Mouse (Mus musculus) myocyte (in vitro differentiated cells): ENCODE results near the gene Wnt10b. TPM values are rescaled to one million over a fixed set of nuclear protein-coding genes. Genes with fewer than 3 reads are reported as not detected.

ENCODE experiments used
- H3K27me3 ChIP-seq: one replicate; pipeline ENCODE4 v1.6.1; 2011; ENCODE audit not compliant: control insufficient read depth, insufficient read depth, insufficient read length
- H3K36me3 ChIP-seq: one replicate; pipeline ENCODE4 v1.6.1; 2011; ENCODE audit not compliant: control insufficient read depth, insufficient read depth
- H3K4me2 ChIP-seq: one replicate; pipeline ENCODE4 v1.6.1; 2011; ENCODE audit warnings: low read depth, control low read depth
- H3K4me3 ChIP-seq: one replicate; pipeline ENCODE4 v1.5.1; 2011; ENCODE audit warnings: mild to moderate bottlenecking, control low read depth, moderate library complexity
- H3K79me2 ChIP-seq: one replicate; pipeline ENCODE4 v1.6.1; 2011; ENCODE audit not compliant: control insufficient read depth, insufficient read depth
- H3ac ChIP-seq: one replicate; pipeline ENCODE4 v1.6.1; 2011; ENCODE audit not compliant: control insufficient read depth, insufficient read length
- CEBPB ChIP-seq: IDR thresholded peaks from 2 replicates; pipeline ENCODE4 v1.6.1; 2011; ENCODE audit warnings: mild to moderate bottlenecking, moderate library complexity; ENCODE audit not compliant: poor library complexity, insufficient read depth, severe bottlenecking
- E2F4 ChIP-seq: IDR thresholded peaks from one replicate; pipeline ENCODE4 v1.6.1; 2011; ENCODE audit warnings: mild to moderate bottlenecking, control low read depth, moderate library complexity; ENCODE audit not compliant: insufficient read depth
- MAX ChIP-seq: IDR thresholded peaks from one replicate; pipeline ENCODE4 v1.6.1; 2011; ENCODE audit warnings: low read depth, mild to moderate bottlenecking, control low read depth
- MYOD1 ChIP-seq, 3 experiments: IDR thresholded peaks; one replicate each; pipeline ENCODE4 v1.6.1; 2011; ENCODE audit warnings: control low read depth in 2 of 3, low read depth in 2 of 3, mild to moderate bottlenecking in 2 of 3, moderate library complexity in 1 of 3; ENCODE audit not compliant: insufficient read length in 2 of 3, control insufficient read depth in 1 of 3
- MYOG ChIP-seq, 3 experiments: IDR thresholded peaks; one replicate each; pipeline ENCODE4 v1.6.1; 2011; ENCODE audit warnings: control low read depth in 2 of 3, low read depth in 2 of 3, mild to moderate bottlenecking in 2 of 3; ENCODE audit not compliant: insufficient read length in 2 of 3, control insufficient read depth in 1 of 3, insufficient read depth in 1 of 3
- POLR2A ChIP-seq: IDR thresholded peaks from one replicate; pipeline ENCODE4 v1.6.1; 2011; ENCODE audit warnings: low read depth, mild to moderate bottlenecking, control low read depth, moderate library complexity; ENCODE audit not compliant: insufficient read length
- POLR2AphosphoS2 ChIP-seq: IDR thresholded peaks from one replicate; pipeline ENCODE4 v1.6.1; 2011; ENCODE audit warnings: low read depth, control low read depth; ENCODE audit not compliant: insufficient read length
- REST ChIP-seq: IDR thresholded peaks from one replicate; pipeline ENCODE4 v1.6.1; 2011; ENCODE audit warnings: mild to moderate bottlenecking, control low read depth, moderate library complexity; ENCODE audit not compliant: insufficient read depth, insufficient read length
- SRF ChIP-seq: IDR thresholded peaks from one replicate; pipeline ENCODE4 v1.6.1; 2011; ENCODE audit warnings: low read depth; ENCODE audit not compliant: control insufficient read depth, insufficient read length
- TCF12 ChIP-seq: IDR thresholded peaks from one replicate; pipeline ENCODE4 v1.6.1; 2011; ENCODE audit warnings: mild to moderate bottlenecking, control low read depth; ENCODE audit not compliant: poor library complexity, insufficient read depth, severe bottlenecking
- TCF3 ChIP-seq: IDR thresholded peaks from one replicate; pipeline ENCODE4 v1.6.1; 2011; ENCODE audit warnings: low read depth, control low read depth; ENCODE audit not compliant: insufficient read length
- USF1 ChIP-seq: IDR thresholded peaks from one replicate; pipeline ENCODE4 v1.6.1; 2011; ENCODE audit warnings: low read depth, mild to moderate bottlenecking, control low read depth, moderate library complexity
- polyA plus RNA-seq: library from polyadenylated mRNA; unstranded; fragments of >200 nt; fragmentation: generic; extraction: Trizol; gene quantifications from one replicate; pipeline ENCODE4 v1.2.1, GENCODE M21; 2012; ENCODE audit warnings: missing spikeins

Wnt10b gene
- polyA plus RNA-seq, 1 experiment, result 3.3 TPM

DNA sequence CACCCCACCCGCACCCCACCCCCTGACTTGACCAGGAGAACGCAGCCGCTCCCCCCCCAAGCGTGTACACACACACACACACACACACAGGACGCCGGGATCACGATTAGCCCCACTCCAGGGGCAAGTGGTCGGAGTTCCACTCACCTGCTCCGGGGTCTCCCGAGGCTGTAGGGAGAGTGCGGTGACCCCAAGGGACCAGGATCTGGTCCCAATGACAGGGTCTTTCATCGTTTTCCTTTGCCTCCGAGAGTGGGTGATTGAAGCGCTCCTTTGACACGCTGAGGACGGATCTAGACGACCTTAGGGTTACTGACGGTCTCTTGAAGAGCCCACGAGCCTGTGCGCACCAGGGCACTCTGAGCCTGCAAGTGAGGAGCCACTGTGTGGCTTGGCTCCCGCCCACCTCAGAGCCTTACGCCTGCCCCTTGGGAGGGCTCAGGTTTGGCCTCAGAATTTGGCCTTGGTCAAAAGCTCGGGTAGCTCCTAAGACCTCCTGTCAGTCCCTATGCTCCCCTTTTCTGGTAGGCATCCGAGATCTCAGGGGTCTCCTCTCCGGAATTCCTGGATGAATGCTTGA, 331 bp upstream of the Wnt10b start:
- Histone ChIP-seq H3K79me2 (no peaks in the 10 kb centered on the region), H3K36me3 (no peaks in the 10 kb centered on the region), H3K4me3 (peak overlapping the region; percentile 33), H3ac (no peak overlapping the region), H3K27me3 (no peaks in the 10 kb centered on the region), H3K4me2 (peak overlapping the region; percentile 93)
- TF ChIP-seq USF1 (no peak), POLR2AphosphoS2 (no peak), REST (no peak), POLR2A (peak; percentile 50)

DNA sequence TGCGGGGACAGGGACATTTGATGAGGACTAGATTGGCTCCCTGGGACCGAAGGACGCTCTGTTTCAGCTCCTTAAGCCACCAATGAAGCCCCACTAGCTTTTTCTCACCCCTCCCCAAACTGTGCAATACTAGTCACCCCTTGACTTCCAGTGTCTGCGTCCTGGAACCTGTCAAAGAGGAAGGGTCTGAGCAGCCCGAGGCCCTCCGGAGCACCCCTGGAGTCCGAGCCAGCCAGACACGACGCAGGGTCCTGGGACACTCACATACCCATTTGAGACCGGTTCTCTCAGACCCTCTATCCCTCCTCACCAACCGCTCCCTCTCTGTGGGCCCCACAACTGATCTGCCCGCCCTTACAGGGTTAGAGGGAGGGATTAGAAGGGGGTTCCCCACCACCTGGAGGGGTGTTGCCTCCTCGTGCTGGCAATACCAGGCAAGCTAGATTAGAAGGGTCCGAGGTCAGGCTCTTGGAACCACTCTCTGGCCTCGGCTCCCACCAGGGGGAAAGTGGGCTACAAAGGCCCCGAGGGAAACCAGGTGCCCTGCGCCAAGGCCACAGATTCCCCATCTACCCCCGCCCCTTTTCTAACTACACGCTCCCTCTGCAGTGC, 839 bp downstream of the Wnt10b start:
- peak overlapping the region; percentile 33 for H3K4me3 ChIP-seq
- no peak overlapping the region for H3ac ChIP-seq
- peak overlapping the region; percentile 93 for H3K4me2 ChIP-seq
- H3K79me2 ChIP-seq, result no peaks in the 10 kb centered on the region
- H3K27me3 ChIP-seq, result no peaks in the 10 kb centered on the region
- H3K36me3 ChIP-seq, result no peaks in the 10 kb centered on the region
- TF ChIP-seq REST (no peak), USF1 (no peak), SRF (no peak)

DNA sequence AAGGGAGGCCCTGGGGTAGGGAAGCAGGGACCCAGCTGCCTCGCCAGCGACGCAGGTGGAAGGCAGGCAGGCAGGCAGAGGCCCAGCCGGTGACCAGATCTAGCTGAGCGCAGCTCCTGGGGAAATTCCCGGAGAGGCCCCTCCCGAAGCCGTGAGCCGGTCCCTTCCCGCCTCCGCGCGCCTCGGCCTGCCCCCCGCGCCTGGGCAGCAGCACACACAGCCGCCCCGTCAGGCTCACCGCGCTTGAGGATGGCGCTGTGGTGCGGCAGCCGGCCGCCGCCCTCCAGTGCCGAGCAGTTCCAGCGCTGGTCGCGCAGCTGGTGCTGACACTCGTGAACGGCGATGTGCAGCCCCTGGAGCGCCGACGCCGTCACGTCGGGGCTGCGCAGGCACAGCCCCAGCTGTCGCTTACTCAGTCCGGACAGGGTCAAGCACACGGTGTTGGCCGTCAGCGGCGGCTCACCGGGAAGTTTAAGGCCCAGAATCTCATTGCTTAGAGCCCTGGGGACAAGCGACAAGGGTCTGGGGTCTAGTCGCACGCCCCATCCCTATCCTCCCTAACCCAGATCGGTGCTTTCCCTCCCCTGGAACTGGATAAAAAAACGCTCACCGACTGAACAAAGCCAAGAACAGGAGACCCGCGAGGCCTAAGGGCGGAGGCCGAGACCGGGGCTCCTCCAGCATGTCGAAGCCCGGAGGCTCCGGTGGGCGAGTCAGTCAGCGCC, 1.5 kb downstream of the Wnt10b start:
- H3K4me3 ChIP-seq, result no peak overlapping the region
- TF ChIP-seq SRF (no peak), TCF12 (no peak), POLR2AphosphoS2 (no peak), TCF3 (no peak), MYOD1 (IDR thresholded peaks at IDR 0.05; ENCODE audit: control insufficient read depth in 1 of 3, insufficient read length in 2 of 3, low read depth in 2 of 3) (peak in 2 of 3 experiments; percentile 78 to 90), E2F4 (no peak), CEBPB (no peak), MYOG (IDR thresholded peaks at IDR 0.05; ENCODE audit: control insufficient read depth in 1 of 3, insufficient read depth in 1 of 3, insufficient read length in 2 of 3, low read depth in 2 of 3) (peak in 2 of 3 experiments; percentile 72 to 74), MAX (no peak), USF1 (no peak)
- H3K36me3 ChIP-seq, result no peaks in the 10 kb centered on the region
- H3ac ChIP-seq, result no peak overlapping the region
- H3K4me2 ChIP-seq, result no peak overlapping the region
- no peaks in the 10 kb centered on the region for H3K79me2 ChIP-seq
- no peaks in the 10 kb centered on the region for H3K27me3 ChIP-seq

DNA sequence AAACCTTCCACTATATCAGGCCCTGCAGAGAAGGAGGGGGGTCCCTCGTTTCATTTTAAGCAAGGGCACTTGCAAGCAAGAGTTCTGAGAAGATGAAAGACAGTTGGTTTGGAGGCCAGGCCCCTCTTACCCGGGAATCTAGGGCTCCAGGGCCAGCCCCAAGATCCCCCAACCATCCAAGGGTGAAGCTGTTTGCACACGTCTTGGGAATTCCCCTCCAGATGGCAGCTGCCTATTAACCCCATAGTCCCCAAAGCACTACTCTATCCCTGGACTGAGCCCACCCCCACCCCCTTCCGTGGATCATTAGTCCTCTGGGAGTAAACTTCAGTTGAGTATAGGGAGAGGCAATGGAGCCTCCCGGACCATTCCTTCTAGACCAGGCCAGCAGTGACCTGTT, 2.4 kb downstream of the Wnt10b start:
- no peak overlapping the region for H3ac ChIP-seq
- H3K4me3 ChIP-seq, result no peak overlapping the region
- H3K4me2 ChIP-seq, result no peak overlapping the region
- no peaks in the 10 kb centered on the region for H3K27me3 ChIP-seq
- H3K79me2 ChIP-seq, result no peaks in the 10 kb centered on the region
- no peaks in the 10 kb centered on the region for H3K36me3 ChIP-seq
- TF ChIP-seq TCF12 (no peak), MYOD1 (IDR thresholded peaks at IDR 0.05; ENCODE audit: control insufficient read depth in 1 of 3, insufficient read length in 2 of 3, low read depth in 2 of 3) (peak in 1 of 3 experiments; percentile 14)

DNA sequence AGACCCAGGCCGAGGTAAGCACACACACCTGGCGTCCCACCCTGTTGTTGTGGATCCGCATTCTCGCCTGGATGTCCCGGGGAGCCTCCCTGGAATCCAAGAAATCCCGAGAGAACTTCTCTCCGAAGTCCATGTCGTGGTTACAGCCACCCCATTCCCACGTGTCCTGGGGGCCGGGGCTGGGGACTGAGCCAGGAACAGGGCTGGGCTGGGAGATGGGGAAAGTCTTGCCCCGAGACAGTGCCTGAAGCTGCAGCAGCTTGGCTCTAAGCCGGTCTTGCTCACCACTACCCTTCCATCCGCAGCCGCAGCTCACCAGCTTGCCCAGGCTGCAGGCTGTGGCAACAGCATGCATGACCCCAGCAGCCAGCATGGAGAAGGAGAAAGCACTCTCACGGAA, 3.9 kb downstream of the Wnt10b start:
- TF ChIP-seq MYOD1 (IDR thresholded peaks at IDR 0.05; ENCODE audit: control insufficient read depth in 1 of 3, insufficient read length in 2 of 3, low read depth in 2 of 3) (no peak), POLR2A (no peak), REST (no peak), TCF3 (no peak), CEBPB (no peak), TCF12 (no peak), MYOG (IDR thresholded peaks at IDR 0.05; ENCODE audit: control insufficient read depth in 1 of 3, insufficient read depth in 1 of 3, insufficient read length in 2 of 3, low read depth in 2 of 3) (no peak), E2F4 (no peak), MAX (no peak), POLR2AphosphoS2 (no peak), SRF (no peak), USF1 (no peak)
- Histone ChIP-seq H3K36me3 (no peaks in the 10 kb centered on the region), H3ac (no peak overlapping the region), H3K4me2 (no peak overlapping the region), H3K27me3 (no peaks in the 10 kb centered on the region), H3K4me3 (no peak overlapping the region), H3K79me2 (no peaks in the 10 kb centered on the region)
